Mouse (Mus musculus) CD4-positive, CD25-positive, alpha-beta regulatory T cell, adult 4 months (primary cell): ENCODE data around the gene Dnajb9. TPM values are rescaled to one million over a fixed set of nuclear protein-coding genes. Genes with fewer than 3 reads are reported as not detected.

Experiments used
- polyA plus RNA-seq, 2 experiments: library from polyadenylated mRNA; unstranded; fragments of 100-300 nt; shearing (Covaris generic); gene quantifications; one replicate each; pipeline ENCODE4 v1.2.1; 2017

Dnajb9 gene
- polyA plus RNA-seq, 2 experiments from 2014 or later, result 10.8 to 13.4 TPM

Other genes with a start within 250 kb of the Dnajb9 start
- gene Pnpla8, start 11.0 kb upstream of the Dnajb9 start, polyA plus RNA-seq, result 10 to 100 TPM; 18.6 to 19.6 TPM
- not detected for gene Nrcam, start 118.6 kb upstream of the Dnajb9 start, polyA plus RNA-seq